Mouse (Mus musculus): ENCODE data around the gene Papss2. TPM values are rescaled to one million over a fixed set of nuclear protein-coding genes. Genes with fewer than 3 reads are reported as not detected.

The Papss2 gene
- total and polyA plus RNA-seq, 2 experiments from 2014 or later: 2.7 to 7.1 TPM

GRCm38 (mm10) chr19:32689724-32690123 is 94.1 kb downstream of the Papss2 start:
- peak; percentile 73 for DNase-seq (ENCODE audit: low spot score)
- 67% methylated on average over 6 of the region's 6 CpGs for WGBS
- ATAC-seq: no peak

GRCm38 (mm10) chr19:32696674-32697073 is 101.1 kb downstream of the Papss2 start:
- DNase-seq (ENCODE audit: low spot score): no peak
- Histone ChIP-seq H3K9ac (replicated peaks; ENCODE audit: low read length) (no peak overlapping the region), H3K4me1 (ENCODE audit: insufficient read depth, low read length) (no peaks in the 10 kb centered on the region), H3K9me3 (ENCODE audit: low read length) (no peaks in the 10 kb centered on the region), H3K27me3 (ENCODE audit: insufficient read depth, low read length) (no peaks in the 10 kb centered on the region), H3K4me3 (ENCODE audit: low read length) (no peak overlapping the region), H3K36me3 (ENCODE audit: insufficient read depth, low read length) (peaks cover 26% of the 10 kb centered on the region), H3K4me2 (ENCODE audit: low read depth, low read length) (no peak overlapping the region), H3K27ac (no peak overlapping the region)
- 91% methylated on average over 2 of the region's 2 CpGs for WGBS
- no peak for TF ChIP-seq CTCF (IDR thresholded peaks at IDR 0.05; ENCODE audit: low read depth)
- no peak for ATAC-seq

More at GRCm38 (mm10) chr19:32689724-32690123, 94.1 kb downstream of the Papss2 start:
- TF ChIP-seq CTCF (IDR thresholded peaks at IDR 0.05; ENCODE audit: low read depth): peak; percentile 58
- no peak overlapping the region for H3K4me2 ChIP-seq (ENCODE audit: low read depth, low read length)
- peaks cover 21% of the 10 kb centered on the region for H3K36me3 ChIP-seq (ENCODE audit: insufficient read depth, low read length)
- no peaks in the 10 kb centered on the region for H3K4me1 ChIP-seq (ENCODE audit: insufficient read depth, low read length)
- no peaks in the 10 kb centered on the region for H3K9me3 ChIP-seq (ENCODE audit: low read length)
- no peak overlapping the region for H3K4me3 ChIP-seq (ENCODE audit: low read length)
- H3K9ac ChIP-seq (replicated peaks; ENCODE audit: low read length): no peak overlapping the region
- H3K27ac ChIP-seq: no peak overlapping the region
- no peaks in the 10 kb centered on the region for H3K27me3 ChIP-seq (ENCODE audit: insufficient read depth, low read length)

GRCm38 (mm10) chr19:32702191-32702590 is 106.6 kb downstream of the Papss2 start:
- WGBS: 86% methylated on average over 3 of the region's 3 CpGs
- peaks cover 5% of the 10 kb centered on the region for H3K36me3 ChIP-seq (ENCODE audit: insufficient read depth, low read length)
- H3K4me1 ChIP-seq (ENCODE audit: insufficient read depth, low read length): no peaks in the 10 kb centered on the region
- H3K27me3 ChIP-seq (ENCODE audit: insufficient read depth, low read length): no peaks in the 10 kb centered on the region
- no peaks in the 10 kb centered on the region for H3K9me3 ChIP-seq (ENCODE audit: low read length)
- no peak overlapping the region for H3K4me2 ChIP-seq (ENCODE audit: low read depth, low read length)
- DNase-seq (ENCODE audit: low spot score) (no peak), ATAC-seq (no peak)
- no peak overlapping the region for H3K9ac ChIP-seq (replicated peaks; ENCODE audit: low read length)
- H3K27ac ChIP-seq: no peak overlapping the region
- H3K4me3 ChIP-seq (ENCODE audit: low read length): no peak overlapping the region
- TF ChIP-seq CTCF (IDR thresholded peaks at IDR 0.05; ENCODE audit: low read depth): no peak

GRCm38 (mm10) chr19:32708996-32709395 is 113.4 kb downstream of the Papss2 start:
- Histone ChIP-seq H3K4me3 (ENCODE audit: low read length) (no peak overlapping the region), H3K9me3 (ENCODE audit: low read length) (no peaks in the 10 kb centered on the region), H3K4me2 (ENCODE audit: low read depth, low read length) (no peak overlapping the region), H3K9ac (replicated peaks; ENCODE audit: low read length) (no peak overlapping the region), H3K36me3 (ENCODE audit: insufficient read depth, low read length) (no peaks in the 10 kb centered on the region), H3K27me3 (ENCODE audit: insufficient read depth, low read length) (no peaks in the 10 kb centered on the region), H3K4me1 (ENCODE audit: insufficient read depth, low read length) (no peaks in the 10 kb centered on the region), H3K27ac (no peak overlapping the region)
- DNase-seq (ENCODE audit: low spot score) (no peak), ATAC-seq (no peak)
- no peak for TF ChIP-seq CTCF (IDR thresholded peaks at IDR 0.05; ENCODE audit: low read depth)
- WGBS: 85% methylated on average over 5 of the region's 5 CpGs

- TF ChIP-seq CTCF (IDR thresholded peaks at IDR 0.05; ENCODE audit: low read depth): peak; percentile 58
- DNase-seq (ENCODE audit: low spot score) (peak; percentile 42), ATAC-seq (no peak)
- WGBS: 61% methylated on average over 3 of the region's 3 CpGs
- Histone ChIP-seq H3K27ac (no peak overlapping the region), H3K4me3 (ENCODE audit: low read length) (no peak overlapping the region), H3K4me2 (ENCODE audit: low read depth, low read length) (peak overlapping the region; percentile 90; the same call in 1 of the 2 replicates), H3K9me3 (ENCODE audit: low read length) (no peaks in the 10 kb centered on the region), H3K4me1 (ENCODE audit: insufficient read depth, low read length) (no peaks in the 10 kb centered on the region), H3K27me3 (ENCODE audit: insufficient read depth, low read length) (no peaks in the 10 kb centered on the region), H3K36me3 (ENCODE audit: insufficient read depth, low read length) (no peaks in the 10 kb centered on the region), H3K9ac (replicated peaks; ENCODE audit: low read length) (no peak overlapping the region)
Measured at GRCm38 (mm10) chr19:32710288-32710687, 114.7 kb downstream of the Papss2 start.

GRCm38 (mm10) chr19:32711761-32712541 is 116.4 kb downstream of the Papss2 start:
- DNase-seq (ENCODE audit: low spot score) (peak; percentile 95), ATAC-seq (peak; percentile 95)
- H3K27me3 ChIP-seq (ENCODE audit: insufficient read depth, low read length): no peaks in the 10 kb centered on the region
- no peaks in the 10 kb centered on the region for H3K4me1 ChIP-seq (ENCODE audit: insufficient read depth, low read length)
- peak overlapping the region; percentile 96 for H3K4me3 ChIP-seq (ENCODE audit: low read length)
- H3K9ac ChIP-seq (replicated peaks; ENCODE audit: low read length): peak overlapping the region; percentile 98
- no peak for TF ChIP-seq CTCF (IDR thresholded peaks at IDR 0.05; ENCODE audit: low read depth)
- WGBS: under 1% methylated on average over 57 of the region's 63 CpGs
- peak overlapping the region; percentile 90 for H3K4me2 ChIP-seq (ENCODE audit: low read depth, low read length)
- no peaks in the 10 kb centered on the region for H3K9me3 ChIP-seq (ENCODE audit: low read length)
- H3K36me3 ChIP-seq (ENCODE audit: insufficient read depth, low read length): no peaks in the 10 kb centered on the region
- H3K27ac ChIP-seq: peak overlapping the region; percentile 96

GRCm38 (mm10) chr19:32712588-32713042 is 117.0 kb downstream of the Papss2 start:
- no peaks in the 10 kb centered on the region for H3K4me1 ChIP-seq (ENCODE audit: insufficient read depth, low read length)
- TF ChIP-seq CTCF (IDR thresholded peaks at IDR 0.05; ENCODE audit: low read depth): peak; percentile 51
- H3K27me3 ChIP-seq (ENCODE audit: insufficient read depth, low read length): no peaks in the 10 kb centered on the region
- H3K36me3 ChIP-seq (ENCODE audit: insufficient read depth, low read length): no peaks in the 10 kb centered on the region
- WGBS: 2% methylated on average over 11 of the region's 11 CpGs
- H3K4me3 ChIP-seq (ENCODE audit: low read length): peak overlapping the region; percentile 96
- H3K9me3 ChIP-seq (ENCODE audit: low read length): no peaks in the 10 kb centered on the region
- H3K4me2 ChIP-seq (ENCODE audit: low read depth, low read length): peak overlapping the region; percentile 90
- H3K9ac ChIP-seq (replicated peaks; ENCODE audit: low read length): peak overlapping the region; percentile 98
- ATAC-seq (peak; percentile 93), DNase-seq (ENCODE audit: low spot score) (peak; percentile 90)
- peak overlapping the region; percentile 96 for H3K27ac ChIP-seq

Data from hindbrain, postnatal 0 days (tissue).